Mouse (Mus musculus) cerebellum, postnatal 14 days (tissue): Measurements from ENCODE around the gene Tdpoz3.
"Not testable (repeated sequence)": the region's sequence is repeated elsewhere in the genome, so short reads cannot be mapped to it uniquely, and the experiment has no call there.

ENCODE experiments used
- DNase-seq, 2 experiments: peaks; one replicate each; pipeline ENCODE4 v3.0.0; 2021; ENCODE audit warnings: mixed read lengths in 2 of 2

Tdpoz3 gene

GRCm38 (mm10) chr3:93825720-93826119, at the start of gene Tdpoz3:
Gene Tdpoz3, plus strand, starts transcription at chr3:93826020.
- not testable (repeated sequence) for DNase-seq

GRCm38 (mm10) chr3:93796098-93796497, 29.7 kb upstream of the Tdpoz3 start, which contains the start of gene Tdpoz4:
Gene Tdpoz4, plus strand, starts transcription at chr3:93796398.
- not testable (repeated sequence) for DNase-seq

- not testable (repeated sequence) for DNase-seq
These were observed 12.5 kb upstream of the Tdpoz3 start for GRCm38 (mm10) chr3:93813341-93813740.

- DNase-seq, result not testable (repeated sequence)
These were observed 33.1 kb downstream of the Tdpoz3 start for GRCm38 (mm10) chr3:93858957-93859356.

GRCm38 (mm10) chr3:93870635-93871034, 44.8 kb downstream of the Tdpoz3 start:
- not testable (repeated sequence) for DNase-seq
